Mouse (Mus musculus) hindbrain, embryonic 10.5 days (tissue): ENCODE data around the gene Ppard. TPM values are rescaled to one million over a fixed set of nuclear protein-coding genes. Genes with fewer than 3 reads are reported as not detected.
"Not testable (repeated sequence)": the region's sequence is repeated elsewhere in the genome, so short reads cannot be mapped to it uniquely, and the experiment has no call there.

Source experiments
- DNase-seq: peaks from one replicate; pipeline ENCODE4 v3.0.0-alpha.2; 2017; ENCODE audit warnings: low spot score
- H3K27ac ChIP-seq: fragments of 300-500 bp; sonication (generic); 2 replicates; pipeline ENCODE4 v1.5.1; 2016; ENCODE audit warnings: mild to moderate bottlenecking, moderate library complexity
- H3K27me3 ChIP-seq: fragments of 300-500 bp; sonication (generic); 2 replicates; pipeline ENCODE4 v1.6.1; 2016; ENCODE audit warnings: mild to moderate bottlenecking; ENCODE audit not compliant: poor library complexity, insufficient read depth, severe bottlenecking
- H3K36me3 ChIP-seq: fragments of 300-500 bp; sonication (generic); 2 replicates; pipeline ENCODE4 v1.6.1; 2016; ENCODE audit warnings: mild to moderate bottlenecking, moderate library complexity
- H3K4me1 ChIP-seq: fragments of 300-500 bp; sonication (generic); replicated peaks from 2 replicates; pipeline ENCODE4 v1.6.1; 2016; ENCODE audit warnings: mild to moderate bottlenecking
- H3K4me3 ChIP-seq: fragments of 300-500 bp; sonication (generic); 2 replicates; pipeline ENCODE4 v1.5.1; 2016; ENCODE audit warnings: mild to moderate bottlenecking, moderate library complexity
- H3K9me3 ChIP-seq: fragments of 300-500 bp; sonication (generic); 2 replicates; pipeline ENCODE4 v1.6.1; 2016; ENCODE audit warnings: mild to moderate bottlenecking, moderate library complexity
- WGBS: fragments of 180-500 bp; shearing (Covaris S2); methylation state at CpG from one replicate; pipeline ENCODE4 v1.1.7; 2016; 5-methylcytosine and 5-hydroxymethylcytosine counted together
- polyA plus RNA-seq: library from polyadenylated mRNA; unstranded; fragments of >200 nt; fragmentation: Nextera tagmentation; extraction: Ambion mirVana; gene quantifications from 2 replicates; pipeline ENCODE4 v1.2.1, GENCODE M21; 2016

The Ppard gene
- polyA plus RNA-seq, 1 experiment from 2014 or later: 2.0 TPM

DNA sequence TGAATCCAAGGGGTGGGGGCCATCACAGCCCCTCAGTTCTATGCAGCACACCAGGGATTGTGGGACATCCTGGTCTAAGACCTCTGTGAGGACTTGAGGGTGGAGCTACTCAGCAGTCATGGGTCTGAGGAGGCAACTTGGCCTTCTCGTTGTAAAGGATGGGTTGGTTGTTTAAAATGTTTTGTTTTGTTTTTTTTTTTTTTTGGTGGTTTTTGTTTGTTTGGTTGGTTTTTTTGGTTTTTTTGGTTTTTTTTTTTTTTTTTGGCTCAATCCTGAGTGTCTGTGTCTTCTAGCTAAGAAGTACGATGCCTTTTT is 97.7 kb downstream of the Ppard start:
- 0 out of 2 replicates have a peak, but pooled peaks cover 7% of the 10 kb centered on the region for H3K27me3 ChIP-seq
- peaks cover 65% of the 10 kb centered on the region for H3K4me1 ChIP-seq
- H3K9me3 ChIP-seq: no peaks in the 10 kb centered on the region
- no peak for DNase-seq
- peaks cover 74% of the 10 kb centered on the region for H3K36me3 ChIP-seq
- H3K4me3 ChIP-seq: peak overlapping the region; percentile 98
- H3K27ac ChIP-seq: no peak overlapping the region
- 65% methylated on average over 2 of the region's 2 CpGs for WGBS

DNA sequence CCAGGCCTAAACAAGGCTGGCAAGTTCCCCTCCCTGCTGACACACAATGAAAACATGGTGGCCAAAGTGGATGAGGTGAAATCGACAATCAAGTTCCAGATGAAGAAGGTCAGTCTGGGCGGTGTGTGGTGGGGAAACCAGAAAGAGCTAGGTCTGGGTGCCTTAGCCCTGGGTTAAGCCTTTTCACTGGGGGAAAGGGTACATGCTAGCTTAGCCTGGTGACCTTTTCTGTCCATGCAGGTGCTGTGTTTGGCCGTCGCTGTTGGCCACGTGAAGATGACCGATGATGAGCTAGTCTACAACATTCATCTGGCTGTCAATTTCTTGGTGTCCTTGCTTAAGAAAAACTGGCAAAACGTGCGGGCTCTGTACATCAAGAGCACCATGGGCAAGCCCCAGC is 98.1 kb downstream of the Ppard start:
- not testable (repeated sequence) for H3K27me3 ChIP-seq, H3K9me3 ChIP-seq, DNase-seq, H3K27ac ChIP-seq
- peak overlapping the region; percentile 29 for H3K4me3 ChIP-seq
- peaks cover 74% of the 10 kb centered on the region for H3K36me3 ChIP-seq
- 66% methylated on average over 8 of the region's 8 CpGs for WGBS
- H3K4me1 ChIP-seq: peaks cover 65% of the 10 kb centered on the region

DNA sequence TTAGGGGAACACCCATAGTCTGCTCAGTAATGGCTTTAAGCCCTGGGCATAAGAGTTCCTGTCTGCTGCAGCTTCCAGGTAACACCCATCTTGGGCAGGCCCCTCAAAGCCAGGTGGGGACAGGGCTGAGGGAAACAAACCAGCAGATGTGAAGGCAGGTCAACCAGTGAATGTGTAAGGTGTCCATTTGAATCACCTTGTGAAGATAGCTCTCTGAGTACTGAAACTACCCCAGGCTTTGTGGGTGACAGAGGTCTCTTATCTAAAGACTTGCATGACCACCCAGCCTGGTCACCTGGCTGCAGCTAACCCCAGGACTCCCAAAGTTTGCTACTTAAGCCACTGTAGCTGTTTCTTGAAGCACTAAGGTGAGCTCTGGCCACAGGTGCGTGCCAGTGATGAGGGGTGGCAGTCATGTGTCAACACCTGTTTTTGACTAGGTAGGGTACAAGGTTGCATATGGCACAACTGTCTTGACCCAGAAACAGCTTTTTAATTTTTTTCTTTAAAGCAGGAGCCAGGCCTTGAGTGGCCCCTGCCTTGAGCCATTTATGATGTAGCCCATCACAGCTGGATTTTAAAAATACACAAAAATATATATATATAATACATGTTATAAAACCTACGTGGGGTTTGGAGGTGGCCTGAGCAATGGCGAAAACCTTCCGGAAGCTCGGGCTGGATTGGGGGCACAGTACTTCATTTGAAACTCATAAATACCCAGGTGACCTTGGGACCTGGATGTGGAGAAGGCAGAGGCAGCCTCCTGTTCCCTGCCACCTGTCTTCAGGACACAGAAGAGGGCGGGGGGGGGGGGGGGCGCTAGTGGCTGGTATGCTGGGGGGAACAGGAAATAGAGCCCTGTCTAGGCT is 99.0 kb downstream of the Ppard start:
- peaks cover 74% of the 10 kb centered on the region for H3K36me3 ChIP-seq
- H3K27ac ChIP-seq: no peak overlapping the region
- H3K4me3 ChIP-seq: peak overlapping the region; percentile 29
- H3K4me1 ChIP-seq: peaks cover 57% of the 10 kb centered on the region
- peak; percentile 31 for DNase-seq
- H3K9me3 ChIP-seq: no peaks in the 10 kb centered on the region
- H3K27me3 ChIP-seq: 0 out of 2 replicates have a peak, but pooled peaks cover 7% of the 10 kb centered on the region
- 30% methylated on average over 7 of the region's 7 CpGs for WGBS

DNA sequence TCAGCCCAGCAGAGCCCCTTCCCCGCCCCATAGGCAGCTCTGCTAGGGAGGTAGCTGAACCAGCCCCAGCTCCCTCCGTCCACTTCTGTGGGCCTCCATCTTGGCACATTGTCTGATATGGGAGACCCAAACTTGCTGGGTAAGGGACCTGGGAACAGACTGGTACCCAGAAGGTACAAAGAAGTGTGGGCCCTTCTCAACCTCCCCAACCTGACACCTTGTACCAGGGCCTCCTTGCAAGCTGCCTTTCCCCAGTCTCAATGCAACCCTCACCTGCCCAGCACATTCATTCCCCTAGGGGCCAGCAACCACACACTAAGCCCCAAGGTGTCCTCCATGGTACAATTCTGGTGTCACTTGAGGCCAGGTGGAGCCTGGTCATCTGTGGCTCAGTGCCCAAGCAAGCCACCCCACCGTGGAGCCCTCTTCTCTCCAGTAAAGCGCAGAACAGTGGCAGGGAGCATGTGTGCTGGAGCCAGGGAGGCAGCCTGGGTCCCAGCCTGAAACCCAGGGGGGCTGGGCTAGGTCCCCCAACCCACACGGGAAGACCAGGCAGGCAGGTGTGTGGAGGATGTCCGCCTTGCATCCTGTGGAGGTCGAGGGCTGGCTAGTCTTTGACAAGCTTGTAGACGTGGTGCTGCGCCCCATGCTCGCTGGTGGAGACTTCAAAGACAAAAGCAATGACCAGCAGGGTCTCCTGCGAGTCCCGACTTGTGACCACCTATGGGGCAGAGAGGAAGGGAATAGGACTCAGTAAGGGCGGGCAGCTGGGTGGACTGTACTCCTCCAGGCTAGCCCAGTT is 99.8 kb downstream of the Ppard start:
- 42% methylated on average over 13 of the region's 13 CpGs for WGBS
- Histone ChIP-seq H3K27ac (0 out of 2 replicates have a peak overlapping the region, but pooled peaks have one; percentile 1), H3K4me1 (peaks cover 48% of the 10 kb centered on the region), H3K4me3 (no peak overlapping the region), H3K36me3 (peaks cover 79% of the 10 kb centered on the region), H3K9me3 (no peaks in the 10 kb centered on the region), H3K27me3 (0 out of 2 replicates have a peak, but pooled peaks cover 7% of the 10 kb centered on the region)
- peak; percentile 27 for DNase-seq

DNA sequence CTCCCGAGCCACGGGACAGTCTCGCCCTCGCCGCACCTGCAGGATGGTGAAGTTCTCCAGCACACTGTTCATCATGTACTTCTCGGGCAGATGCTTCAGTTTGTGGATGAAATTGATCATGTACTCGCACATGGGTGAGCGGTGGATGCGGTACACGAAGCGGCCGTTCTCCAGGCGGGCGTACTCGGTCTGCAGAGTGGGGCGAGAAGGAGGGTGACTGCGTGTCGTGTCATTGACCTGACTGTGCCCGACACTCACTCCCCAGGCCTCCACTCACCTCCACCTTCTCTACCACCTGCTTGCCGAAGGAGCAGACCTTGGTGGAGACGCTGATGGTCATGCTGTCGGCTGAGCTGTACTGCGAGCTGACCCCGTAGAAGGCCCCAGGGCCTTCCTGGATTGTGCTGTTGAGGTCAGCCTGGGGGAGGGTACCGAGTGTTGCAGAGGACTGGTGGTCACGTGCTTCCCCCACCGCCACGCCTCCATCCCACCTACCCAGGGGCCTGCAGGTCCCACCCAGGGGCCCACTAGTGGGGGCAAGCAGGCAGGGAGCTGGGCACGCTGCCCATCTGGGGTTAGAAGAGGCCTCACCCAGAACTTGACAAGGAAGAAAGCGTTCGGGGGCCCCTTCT is 100.5 kb downstream of the Ppard start:
- peak; percentile 34 for DNase-seq
- Histone ChIP-seq H3K4me3 (no peak overlapping the region), H3K27me3 (0 out of 2 replicates have a peak, but pooled peaks cover 7% of the 10 kb centered on the region), H3K36me3 (peaks cover 86% of the 10 kb centered on the region), H3K27ac (peak overlapping the region; percentile 16; the same call in 1 of the 2 replicates), H3K4me1 (peaks cover 41% of the 10 kb centered on the region), H3K9me3 (no peaks in the 10 kb centered on the region)
- 66% methylated on average over 31 of the region's 31 CpGs for WGBS

DNA sequence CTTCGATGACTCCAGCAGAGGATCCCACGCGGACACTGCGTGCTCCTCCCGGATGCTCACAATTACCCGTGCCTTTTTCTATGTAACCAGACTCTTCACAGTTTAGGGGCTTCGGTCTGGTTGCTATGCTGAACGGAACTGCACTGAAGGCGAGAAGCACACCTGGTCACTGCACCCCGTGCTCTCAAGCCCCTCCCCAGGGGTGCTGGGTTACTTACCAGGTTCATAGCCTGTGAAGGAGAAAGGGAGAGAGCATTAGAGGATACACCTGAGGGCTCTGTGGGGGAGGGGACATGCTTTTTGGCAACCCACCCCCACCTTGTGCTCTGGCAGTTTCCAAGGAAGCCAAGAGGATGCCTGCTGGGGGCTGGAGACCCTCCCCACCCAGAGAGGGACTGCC is 102.8 kb downstream of the Ppard start:
- Histone ChIP-seq H3K4me3 (no peak overlapping the region), H3K27ac (peak overlapping the region; percentile 35; the same call in 1 of the 2 replicates), H3K9me3 (no peaks in the 10 kb centered on the region), H3K27me3 (0 out of 2 replicates have a peak, but pooled peaks cover 7% of the 10 kb centered on the region), H3K4me1 (peaks cover 28% of the 10 kb centered on the region), H3K36me3 (peaks cover 94% of the 10 kb centered on the region)
- DNase-seq: no peak
- 68% methylated on average over 10 of the region's 10 CpGs for WGBS

DNA sequence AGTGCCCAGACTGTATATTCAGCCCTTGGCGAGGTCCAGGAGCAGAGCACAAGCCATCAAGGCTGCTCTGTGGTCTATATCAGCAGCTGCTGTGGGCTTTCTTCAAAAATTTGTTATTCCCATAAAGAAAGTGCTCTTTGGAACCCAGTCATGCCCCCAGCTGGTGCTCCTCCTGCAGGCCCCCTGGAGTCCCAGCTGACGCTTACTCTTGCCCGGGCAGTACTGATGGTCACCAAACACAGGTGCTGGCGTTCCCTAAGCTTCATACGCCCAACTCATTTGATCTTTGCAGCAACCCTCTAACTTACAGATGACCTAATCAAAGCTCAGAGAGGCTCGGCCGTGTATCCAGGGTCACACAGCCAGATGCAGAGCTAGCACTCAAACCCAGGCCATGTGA is 105.0 kb downstream of the Ppard start:
- H3K4me1 ChIP-seq: peaks cover 35% of the 10 kb centered on the region
- peaks cover 81% of the 10 kb centered on the region for H3K36me3 ChIP-seq
- WGBS: 93% methylated on average over 7 of the region's 7 CpGs
- H3K27ac ChIP-seq: no peak overlapping the region
- no peak overlapping the region for H3K4me3 ChIP-seq
- no peak for DNase-seq
- peaks cover 19% of the 10 kb centered on the region for H3K27me3 ChIP-seq
- H3K9me3 ChIP-seq: no peaks in the 10 kb centered on the region

DNA sequence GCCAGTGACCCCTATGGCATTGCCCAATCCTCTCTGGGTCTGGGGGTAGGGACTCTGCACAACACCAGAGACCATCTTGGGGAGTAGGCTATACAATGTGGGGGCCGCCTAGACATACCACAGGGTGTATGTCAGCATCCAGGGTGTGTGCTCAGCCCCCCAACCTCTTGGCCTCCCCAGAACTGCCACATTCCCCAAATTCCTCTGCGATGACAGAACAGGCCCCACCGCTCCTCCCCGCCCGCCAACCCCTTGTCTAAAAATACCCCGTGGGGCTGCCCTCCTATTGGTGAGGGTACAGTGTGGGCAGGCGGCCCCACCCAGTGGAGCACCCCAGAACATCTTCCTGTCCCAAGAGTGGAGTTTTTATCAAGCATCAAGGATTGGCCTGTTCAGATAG is 108.1 kb downstream of the Ppard start:
- H3K36me3 ChIP-seq: peaks cover 55% of the 10 kb centered on the region
- peaks cover 49% of the 10 kb centered on the region for H3K4me1 ChIP-seq
- no peaks in the 10 kb centered on the region for H3K9me3 ChIP-seq
- no peak for DNase-seq
- peak overlapping the region; percentile 75; the same call in 1 of the 2 replicates for H3K27ac ChIP-seq
- WGBS: 80% methylated on average over 7 of the region's 7 CpGs
- H3K27me3 ChIP-seq: peaks cover 21% of the 10 kb centered on the region
- peak overlapping the region; percentile 40; the same call in 1 of the 2 replicates for H3K4me3 ChIP-seq

DNA sequence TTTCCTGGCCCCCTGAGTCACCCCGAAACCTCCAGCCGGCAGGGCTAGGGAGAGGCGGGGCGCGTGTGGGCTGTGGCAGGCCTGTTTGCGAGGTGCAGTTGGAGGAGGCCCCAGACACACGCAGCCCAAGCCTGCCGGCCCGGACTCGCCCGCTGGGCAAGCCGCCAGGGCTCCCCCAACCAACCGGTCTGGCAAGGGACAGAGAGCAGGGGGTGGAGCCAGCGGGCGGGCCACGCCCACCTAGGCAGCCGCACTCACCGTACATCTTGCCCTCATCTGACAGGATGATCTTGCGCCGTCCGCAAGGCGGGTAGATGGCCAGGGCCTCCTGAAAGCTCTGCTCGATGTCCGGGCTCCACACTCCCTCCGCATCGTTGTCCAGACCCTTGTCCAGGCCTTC is 108.6 kb downstream of the Ppard start:
- peak; percentile 67 for DNase-seq
- WGBS: 9% methylated on average over 26 of the region's 26 CpGs
- peaks cover 54% of the 10 kb centered on the region for H3K4me1 ChIP-seq
- peaks cover 26% of the 10 kb centered on the region for H3K27me3 ChIP-seq
- peak overlapping the region; percentile 75 for H3K27ac ChIP-seq
- peaks cover 50% of the 10 kb centered on the region for H3K36me3 ChIP-seq
- peak overlapping the region; percentile 40 for H3K4me3 ChIP-seq
- H3K9me3 ChIP-seq: no peaks in the 10 kb centered on the region

DNA sequence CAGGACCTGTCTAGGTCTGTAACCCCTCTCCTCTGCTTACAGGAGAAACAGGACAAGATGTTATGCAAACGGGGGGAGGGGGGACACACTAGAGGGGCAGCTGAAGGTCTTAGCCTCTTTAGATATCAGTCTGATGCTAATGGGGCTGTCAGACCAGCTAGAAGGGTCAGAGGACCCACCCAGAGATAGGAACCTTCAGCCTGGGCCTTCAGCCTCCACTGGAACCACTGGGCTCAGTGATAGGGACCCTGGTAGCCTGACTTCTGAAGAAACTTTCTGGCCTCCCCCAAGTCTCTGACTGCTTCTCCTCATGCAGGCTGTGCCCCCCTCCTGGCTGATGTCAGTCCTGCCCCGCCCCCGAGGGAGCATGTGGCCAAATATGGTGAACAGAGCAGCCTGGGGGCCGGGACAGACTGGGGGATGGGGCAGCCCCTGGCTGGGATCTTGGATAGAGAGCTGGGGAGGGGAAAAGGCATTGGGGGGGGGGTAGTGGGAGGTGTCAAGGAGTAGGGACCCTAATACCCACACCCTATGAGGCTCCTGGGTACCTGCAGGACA is 111.6 kb downstream of the Ppard start:
- 26% methylated on average over 4 of the region's 4 CpGs for WGBS
- H3K9me3 ChIP-seq: no peaks in the 10 kb centered on the region
- peaks cover 22% of the 10 kb centered on the region for H3K36me3 ChIP-seq
- peak overlapping the region; percentile 57 for H3K27ac ChIP-seq
- H3K27me3 ChIP-seq: peaks cover 53% of the 10 kb centered on the region
- no peak for DNase-seq
- peak overlapping the region; percentile 5; the same call in 1 of the 2 replicates for H3K4me3 ChIP-seq
- H3K4me1 ChIP-seq: peaks cover 83% of the 10 kb centered on the region

DNA sequence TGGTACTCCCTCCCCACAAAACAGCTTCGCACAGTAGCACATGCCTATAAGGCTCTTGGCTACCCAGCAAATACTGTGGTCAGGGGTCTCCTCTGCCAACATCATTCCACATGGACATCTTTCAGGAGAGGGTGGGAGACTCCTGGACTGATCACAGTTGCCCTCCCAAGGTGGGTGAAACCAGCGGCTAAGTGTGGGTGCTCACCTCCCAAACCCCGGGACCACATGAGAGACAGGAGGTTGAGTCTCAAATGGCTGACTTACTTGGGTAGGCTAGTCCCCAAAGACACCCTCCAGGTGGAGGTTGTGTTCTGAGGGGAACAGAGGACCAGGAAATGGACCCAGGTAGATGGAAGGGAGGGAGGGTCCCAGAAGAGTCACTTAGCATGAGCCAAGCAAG is 112.2 kb downstream of the Ppard start:
- peaks cover 58% of the 10 kb centered on the region for H3K27me3 ChIP-seq
- H3K4me3 ChIP-seq: 0 out of 2 replicates have a peak overlapping the region, but pooled peaks have one; percentile 5
- peaks cover 88% of the 10 kb centered on the region for H3K4me1 ChIP-seq
- peaks cover 16% of the 10 kb centered on the region for H3K36me3 ChIP-seq
- 37% methylated on average over 3 of the region's 3 CpGs for WGBS
- H3K27ac ChIP-seq: peak overlapping the region; percentile 74
- DNase-seq: no peak
- no peaks in the 10 kb centered on the region for H3K9me3 ChIP-seq

DNA sequence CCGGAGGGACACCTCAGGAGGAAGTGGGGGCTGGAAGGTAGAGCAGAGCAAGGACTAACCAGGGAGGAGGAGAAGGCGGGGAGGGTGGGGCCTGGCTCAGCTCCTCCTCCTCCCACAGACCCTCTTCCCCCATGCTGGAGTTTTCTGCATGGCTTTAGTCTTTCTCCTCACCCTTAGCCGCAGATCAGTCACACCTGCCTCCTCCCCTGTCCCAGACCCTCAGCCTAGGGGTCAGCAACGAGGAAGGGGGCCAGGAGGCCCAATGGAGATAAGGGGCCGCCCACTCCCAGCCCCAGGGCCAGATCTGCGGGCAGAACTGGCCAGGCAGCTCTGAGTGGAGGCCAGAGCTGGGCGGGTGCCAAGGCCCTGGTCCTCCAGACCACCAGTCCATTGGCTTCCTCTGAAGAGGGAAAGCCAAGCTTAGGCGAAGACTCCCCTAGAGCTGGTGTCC is 112.8 kb downstream of the Ppard start:
- Histone ChIP-seq H3K9me3 (no peaks in the 10 kb centered on the region), H3K36me3 (peaks cover 10% of the 10 kb centered on the region), H3K4me1 (peaks cover 95% of the 10 kb centered on the region), H3K27me3 (peaks cover 58% of the 10 kb centered on the region), H3K27ac (peak overlapping the region; percentile 74), H3K4me3 (peak overlapping the region; percentile 27)
- peak; percentile 29 for DNase-seq
- WGBS: 7% methylated on average over 8 of the region's 8 CpGs
